Mouse (Mus musculus): ENCODE results near the gene Pard3. TPM values are rescaled to one million over a fixed set of nuclear protein-coding genes. Genes with fewer than 3 reads are reported as not detected.
A peak's percentile ranks its signal among the peaks of the same experiment; 100 is the strongest.

Pard3 gene
- polyA plus RNA-seq, 1 experiment from 2014 or later: 16.4 TPM

DNA sequence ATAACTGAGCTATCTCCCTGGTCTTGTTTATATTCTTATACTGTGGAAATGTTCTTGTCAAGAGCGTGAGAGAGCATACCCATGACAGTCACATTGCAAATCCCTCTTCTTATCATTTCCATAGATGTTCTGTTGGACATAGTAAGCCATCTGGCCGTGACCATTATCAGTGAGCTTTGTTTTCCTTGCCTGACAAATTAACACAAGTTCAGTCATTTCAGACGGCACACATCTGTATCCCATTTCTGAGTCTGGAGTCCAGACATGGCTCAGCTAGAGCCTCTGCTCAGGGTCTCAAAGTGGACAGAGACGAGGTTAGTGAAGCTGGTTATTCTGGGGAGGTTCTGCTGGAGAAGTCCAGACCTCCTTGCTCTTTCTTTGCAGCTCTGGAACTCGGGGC lies 523.0 kb downstream of the Pard3 start:
- Histone ChIP-seq H3K27me3 (replicated peaks; ENCODE audit: control insufficient read depth, insufficient read depth, low read length) (no peaks in the 10 kb centered on the region), H3K9me3 (ENCODE audit: control insufficient read depth, low read length) (no peaks in the 10 kb centered on the region), H3K9ac (replicated peaks; ENCODE audit: low read depth, low read length) (no peak overlapping the region), H3K4me2 (ENCODE audit: low read length) (no peak overlapping the region), H3K27ac (ENCODE audit: low read length) (no peak overlapping the region), H3K4me1 (replicated peaks; ENCODE audit: control insufficient read depth, insufficient read depth, low read length) (peaks cover 14% of the 10 kb centered on the region), H3K36me3 (ENCODE audit: control insufficient read depth, insufficient read depth) (no peaks in the 10 kb centered on the region), H3K4me3 (replicated peaks; ENCODE audit: low read length) (no peak overlapping the region)
- no peak for ATAC-seq
- 80% methylated on average over 5 of the region's 5 CpGs for WGBS

GRCm38 (mm10) chr8:127588313-127588712 lies 524.6 kb downstream of the Pard3 start:
- H3K27me3 ChIP-seq (replicated peaks; ENCODE audit: control insufficient read depth, insufficient read depth, low read length): no peaks in the 10 kb centered on the region
- no peaks in the 10 kb centered on the region for H3K36me3 ChIP-seq (ENCODE audit: control insufficient read depth, insufficient read depth)
- peaks cover 11% of the 10 kb centered on the region for H3K4me1 ChIP-seq (replicated peaks; ENCODE audit: control insufficient read depth, insufficient read depth, low read length)
- no peak overlapping the region for H3K9ac ChIP-seq (replicated peaks; ENCODE audit: low read depth, low read length)
- no peak for ATAC-seq
- H3K4me2 ChIP-seq (ENCODE audit: low read length): no peak overlapping the region
- no peak overlapping the region for H3K4me3 ChIP-seq (replicated peaks; ENCODE audit: low read length)
- WGBS: 73% methylated on average over 4 of the region's 4 CpGs
- H3K27ac ChIP-seq (ENCODE audit: low read length): no peak overlapping the region
- H3K9me3 ChIP-seq (ENCODE audit: control insufficient read depth, low read length): no peaks in the 10 kb centered on the region

DNA sequence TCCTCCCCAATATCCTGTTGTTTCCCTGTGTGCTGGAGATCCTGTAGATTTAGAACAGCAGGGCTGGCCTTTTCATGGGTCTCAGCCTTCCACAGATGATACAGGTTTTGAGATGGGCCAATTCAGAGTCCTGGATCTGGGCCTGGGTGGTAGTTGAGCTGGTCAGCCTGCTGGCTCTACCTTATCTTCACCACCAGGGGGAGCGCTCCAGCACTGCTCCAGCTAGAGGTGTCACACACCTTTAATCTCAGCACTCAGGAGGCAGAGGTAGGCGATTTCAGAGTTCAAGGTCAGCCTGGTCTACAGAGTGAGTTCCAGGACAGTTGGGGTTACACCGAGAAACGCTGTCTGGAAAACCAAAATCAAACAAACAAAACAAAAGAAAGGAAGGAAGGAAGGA lies 525.6 kb downstream of the Pard3 start:
- Histone ChIP-seq H3K9me3 (ENCODE audit: control insufficient read depth, low read length) (no peaks in the 10 kb centered on the region), H3K4me1 (replicated peaks; ENCODE audit: control insufficient read depth, insufficient read depth, low read length) (peaks cover 4% of the 10 kb centered on the region), H3K9ac (replicated peaks; ENCODE audit: low read depth, low read length) (no peak overlapping the region), H3K27ac (ENCODE audit: low read length) (no peak overlapping the region), H3K4me2 (ENCODE audit: low read length) (no peak overlapping the region), H3K4me3 (replicated peaks; ENCODE audit: low read length) (no peak overlapping the region), H3K36me3 (ENCODE audit: control insufficient read depth, insufficient read depth) (no peaks in the 10 kb centered on the region), H3K27me3 (replicated peaks; ENCODE audit: control insufficient read depth, insufficient read depth, low read length) (no peaks in the 10 kb centered on the region)
- WGBS: 59% methylated on average over 4 of the region's 4 CpGs
- no peak for ATAC-seq

GRCm38 (mm10) chr8:127590674-127591186 lies 527.0 kb downstream of the Pard3 start:
- H3K9me3 ChIP-seq (ENCODE audit: control insufficient read depth, low read length): no peaks in the 10 kb centered on the region
- H3K27ac ChIP-seq (ENCODE audit: low read length): no peak overlapping the region
- H3K4me1 ChIP-seq (replicated peaks; ENCODE audit: control insufficient read depth, insufficient read depth, low read length): no peaks in the 10 kb centered on the region
- H3K9ac ChIP-seq (replicated peaks; ENCODE audit: low read depth, low read length): no peak overlapping the region
- no peaks in the 10 kb centered on the region for H3K36me3 ChIP-seq (ENCODE audit: control insufficient read depth, insufficient read depth)
- no peaks in the 10 kb centered on the region for H3K27me3 ChIP-seq (replicated peaks; ENCODE audit: control insufficient read depth, insufficient read depth, low read length)
- WGBS: 29% methylated on average over 5 of the region's 5 CpGs
- H3K4me2 ChIP-seq (ENCODE audit: low read length): no peak overlapping the region
- H3K4me3 ChIP-seq (replicated peaks; ENCODE audit: low read length): no peak overlapping the region
- peak; percentile 77 for ATAC-seq

DNA sequence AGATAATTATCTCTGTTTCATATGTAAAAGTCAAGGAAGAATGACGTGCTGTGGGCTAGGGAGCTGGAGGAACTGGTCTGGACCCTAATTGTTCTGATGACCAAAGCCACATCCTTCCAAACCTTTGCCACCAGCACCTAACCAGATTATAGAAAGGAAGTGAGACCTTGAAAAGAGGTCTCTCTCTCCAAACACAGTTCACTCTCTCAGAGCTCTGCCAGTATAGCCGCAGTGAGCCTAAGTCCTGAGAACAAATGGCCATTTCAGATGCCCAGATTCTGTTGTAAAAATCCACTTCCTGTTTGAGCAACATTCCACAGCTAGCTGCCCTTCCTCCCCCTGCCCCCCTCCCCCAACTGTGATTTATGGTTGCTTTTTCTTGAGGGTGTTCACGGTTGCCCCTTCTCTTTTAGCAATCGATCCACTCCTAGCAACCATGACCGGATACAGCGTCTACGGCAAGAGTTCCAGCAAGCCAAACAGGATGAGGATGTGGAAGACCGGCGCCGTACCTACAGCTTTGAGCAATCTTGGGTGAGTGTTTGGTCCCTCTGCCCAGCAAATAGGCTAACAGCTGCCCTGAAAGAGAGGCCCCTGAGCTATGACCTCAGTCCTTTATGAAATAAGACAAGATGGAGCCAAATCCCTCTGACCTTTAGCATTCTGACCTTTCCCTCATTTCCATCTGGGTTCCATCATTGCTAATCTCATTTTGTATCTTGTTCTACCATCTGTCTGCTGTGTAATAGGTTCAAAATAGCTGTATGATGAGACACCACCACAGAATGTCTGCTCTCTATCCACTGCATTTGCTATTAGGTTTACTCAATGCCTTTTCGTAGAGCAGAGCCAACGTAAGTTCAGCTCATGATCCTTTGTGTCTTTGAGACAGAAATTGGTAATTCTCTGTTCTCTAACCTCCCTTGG lies 529.2 kb downstream of the Pard3 start:
- WGBS: 90% methylated on average over 12 of the region's 12 CpGs
- ATAC-seq: no peak
- H3K9me3 ChIP-seq (ENCODE audit: control insufficient read depth, low read length): no peaks in the 10 kb centered on the region

GRCm38 (mm10) chr8:127600641-127601040 lies 536.9 kb downstream of the Pard3 start:
- Histone ChIP-seq H3K9ac (replicated peaks; ENCODE audit: low read depth, low read length) (no peak overlapping the region), H3K9me3 (ENCODE audit: control insufficient read depth, low read length) (no peaks in the 10 kb centered on the region), H3K4me2 (ENCODE audit: low read length) (no peak overlapping the region), H3K36me3 (ENCODE audit: control insufficient read depth, insufficient read depth) (no peaks in the 10 kb centered on the region), H3K4me1 (replicated peaks; ENCODE audit: control insufficient read depth, insufficient read depth, low read length) (no peaks in the 10 kb centered on the region), H3K27me3 (replicated peaks; ENCODE audit: control insufficient read depth, insufficient read depth, low read length) (no peaks in the 10 kb centered on the region), H3K27ac (ENCODE audit: low read length) (no peak overlapping the region), H3K4me3 (replicated peaks; ENCODE audit: low read length) (no peak overlapping the region)
- no peak for ATAC-seq
- WGBS: 95% methylated on average over 2 of the region's 2 CpGs

More for the DNA sequence above, 529.2 kb downstream of the Pard3 start:
- no peaks in the 10 kb centered on the region for H3K27me3 ChIP-seq (replicated peaks; ENCODE audit: control insufficient read depth, insufficient read depth, low read length)
- H3K4me2 ChIP-seq (ENCODE audit: low read length): no peak overlapping the region
- H3K36me3 ChIP-seq (ENCODE audit: control insufficient read depth, insufficient read depth): no peaks in the 10 kb centered on the region
- no peak overlapping the region for H3K9ac ChIP-seq (replicated peaks; ENCODE audit: low read depth, low read length)
- no peaks in the 10 kb centered on the region for H3K4me1 ChIP-seq (replicated peaks; ENCODE audit: control insufficient read depth, insufficient read depth, low read length)
- H3K4me3 ChIP-seq (replicated peaks; ENCODE audit: low read length): no peak overlapping the region
- no peak overlapping the region for H3K27ac ChIP-seq (ENCODE audit: low read length)

- Histone ChIP-seq H3K9ac (replicated peaks; ENCODE audit: low read depth, low read length) (no peak overlapping the region), H3K27me3 (replicated peaks; ENCODE audit: control insufficient read depth, insufficient read depth, low read length) (no peaks in the 10 kb centered on the region), H3K9me3 (ENCODE audit: control insufficient read depth, low read length) (no peaks in the 10 kb centered on the region), H3K4me3 (replicated peaks; ENCODE audit: low read length) (no peak overlapping the region), H3K27ac (ENCODE audit: low read length) (no peak overlapping the region), H3K4me2 (ENCODE audit: low read length) (no peak overlapping the region), H3K36me3 (ENCODE audit: control insufficient read depth, insufficient read depth) (no peaks in the 10 kb centered on the region), H3K4me1 (replicated peaks; ENCODE audit: control insufficient read depth, insufficient read depth, low read length) (no peaks in the 10 kb centered on the region)
- 74% methylated on average over 15 of the region's 15 CpGs for WGBS
- ATAC-seq: peak; percentile 38; the same call in 1 of the 2 replicates
Measured at GRCm38 (mm10) chr8:127603062-127603461, 539.4 kb downstream of the Pard3 start.

DNA sequence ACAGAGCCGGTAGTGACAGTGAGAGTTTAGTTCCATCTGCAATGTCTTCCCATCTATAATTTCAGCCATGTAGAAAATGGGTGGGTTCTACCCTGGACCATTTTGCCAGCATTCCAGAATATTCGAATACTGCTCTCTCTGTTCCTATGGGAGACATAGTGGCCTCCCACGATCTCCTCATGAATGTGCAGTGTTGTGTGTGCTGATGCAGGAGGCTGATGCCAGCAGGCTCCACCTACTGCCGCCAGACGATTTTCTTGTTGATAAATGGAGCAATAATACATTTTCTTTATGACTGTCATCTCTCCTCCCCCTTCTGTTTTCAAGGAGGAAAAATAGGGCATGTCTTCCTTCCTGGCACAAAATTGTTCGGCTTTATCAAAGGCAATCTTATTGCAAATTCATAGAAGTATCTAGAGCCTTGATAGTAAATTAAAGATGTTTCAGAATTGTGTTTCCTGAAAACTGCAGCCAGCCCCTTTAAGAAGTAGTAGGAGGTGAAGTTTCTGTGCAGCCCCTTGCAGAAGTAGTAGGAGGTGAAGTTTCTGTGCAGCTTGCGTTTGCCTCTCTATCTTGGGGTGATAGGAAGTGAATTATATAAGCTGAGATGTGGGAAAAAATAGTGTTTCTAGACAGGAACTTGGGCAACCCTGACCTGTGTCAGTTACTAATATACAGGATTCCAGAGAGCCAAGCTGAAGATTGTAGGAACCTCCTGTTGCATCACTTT lies 545.0 kb downstream of the Pard3 start:
- Histone ChIP-seq H3K9me3 (ENCODE audit: control insufficient read depth, low read length) (no peaks in the 10 kb centered on the region), H3K9ac (replicated peaks; ENCODE audit: low read depth, low read length) (no peak overlapping the region), H3K4me2 (ENCODE audit: low read length) (no peak overlapping the region), H3K27me3 (replicated peaks; ENCODE audit: control insufficient read depth, insufficient read depth, low read length) (no peaks in the 10 kb centered on the region), H3K4me3 (replicated peaks; ENCODE audit: low read length) (no peak overlapping the region), H3K27ac (ENCODE audit: low read length) (no peak overlapping the region), H3K4me1 (replicated peaks; ENCODE audit: control insufficient read depth, insufficient read depth, low read length) (0 out of 2 replicates have a peak, but pooled peaks cover 2% of the 10 kb centered on the region), H3K36me3 (ENCODE audit: control insufficient read depth, insufficient read depth) (no peaks in the 10 kb centered on the region)
- no peak for ATAC-seq
- 75% methylated on average over 7 of the region's 7 CpGs for WGBS

GRCm38 (mm10) chr8:127609316-127609715 lies 545.6 kb downstream of the Pard3 start:
- Histone ChIP-seq H3K4me1 (replicated peaks; ENCODE audit: control insufficient read depth, insufficient read depth, low read length) (0 out of 2 replicates have a peak, but pooled peaks cover 2% of the 10 kb centered on the region), H3K4me2 (ENCODE audit: low read length) (no peak overlapping the region), H3K9me3 (ENCODE audit: control insufficient read depth, low read length) (no peaks in the 10 kb centered on the region), H3K27ac (ENCODE audit: low read length) (no peak overlapping the region), H3K4me3 (replicated peaks; ENCODE audit: low read length) (no peak overlapping the region), H3K36me3 (ENCODE audit: control insufficient read depth, insufficient read depth) (no peaks in the 10 kb centered on the region), H3K9ac (replicated peaks; ENCODE audit: low read depth, low read length) (no peak overlapping the region), H3K27me3 (replicated peaks; ENCODE audit: control insufficient read depth, insufficient read depth, low read length) (no peaks in the 10 kb centered on the region)
- WGBS: 79% methylated on average over 10 of the region's 10 CpGs
- no peak for ATAC-seq
